In genomic region chr17:5498996-5499395, GRCm38 (mm10) we compare ENCODE assay signal across 22 mouse cellular contexts. TPM values are rescaled to one million over a fixed set of nuclear protein-coding genes. Genes with fewer than 3 reads are reported as not detected.
DNase-seq lines count a peak whose midpoint lies in the region; ATAC-seq and TF ChIP-seq lines count a peak whose summit lies in the region.
"Had no signal": no experiment of that assay in that cellular context is flagged by ENCODE, and none has a peak within 500 bp of the region (broad histone marks: within the 10 kb centered on the region; RNA-seq: fewer than 3 reads in every experiment).

No protein-coding gene starts in this region.

- H3K27me3 ChIP-seq in kidney, embryonic 15.5 days, result peaks cover 12% of the 10 kb centered on the region
- peaks cover 5% of the 10 kb centered on the region; the same call in 1 of the 2 replicates for H3K27me3 ChIP-seq in liver, embryonic 15.5 days
- no peaks in the 10 kb centered on the region for H3K27me3 ChIP-seq in thymus, adult 2 months (ENCODE audit: control insufficient read depth, insufficient read depth, low read length)
- H3K27me3 ChIP-seq: Patski had no signal

- H3K4me2 ChIP-seq in kidney, embryonic 15.5 days, result no peak overlapping the region
- peak overlapping the region; percentile 32 for H3K4me2 ChIP-seq in liver, embryonic 15.5 days
- H3K4me2 ChIP-seq: embryonic facial prominence, embryonic 13.5 days; forebrain, embryonic 12.5 days; heart, embryonic 15.5 days; hindbrain, embryonic 14.5 days had no signal

- H3K9ac ChIP-seq in kidney, embryonic 15.5 days, result no peak overlapping the region
- H3K9ac ChIP-seq in liver, embryonic 15.5 days, result peak overlapping the region; percentile 6; the same call in 1 of the 2 replicates
- H3K9ac ChIP-seq: embryonic facial prominence, embryonic 13.5 days; forebrain, embryonic 12.5 days; heart, embryonic 15.5 days; hindbrain, embryonic 14.5 days had no signal

- DNase-seq in kidney, postnatal 4 days, result no peak
- DNase-seq in thymus, adult 2 months, result no peak
- no peak for DNase-seq in gastrocnemius, adult 8-10 months (ENCODE audit: low spot score in 2 of 2)
- DNase-seq: adrenal gland, postnatal 14 days; cerebellum, adult 11-12 months; cerebellum, adult 9-10 months; cerebellum, postnatal 25 days; gastrocnemius, adult 2 months; gastrocnemius, postnatal 36 days; heart, adult 18-20 months had no signal

- no peaks in the 10 kb centered on the region for H3K36me3 ChIP-seq in kidney, embryonic 15.5 days
- peaks cover 28% of the 10 kb centered on the region for H3K36me3 ChIP-seq in liver, embryonic 15.5 days (replicated peaks)
- no peaks in the 10 kb centered on the region for H3K36me3 ChIP-seq in thymus, adult 2 months (ENCODE audit: control insufficient read depth, insufficient read depth, low read length)
- H3K36me3 ChIP-seq: embryonic facial prominence, embryonic 13.5 days; forebrain, embryonic 12.5 days; heart, embryonic 10.5 days; heart, embryonic 15.5 days; hindbrain, embryonic 10.5 days had no signal

- ATAC-seq in kidney, embryonic 15.5 days (replicated peaks; ENCODE audit: low FRiP score), result peak; percentile 25
- ATAC-seq in erythroid progenitor cell, adult 5-6 weeks (replicated peaks; ENCODE audit: low FRiP score, poor library complexity, severe bottlenecking), result peak; percentile 60
- peak; percentile 81 for ATAC-seq in liver, embryonic 15.5 days (ENCODE audit: insufficient read depth)
- peak; percentile 53; the same call in 1 of the 2 replicates for ATAC-seq in megakaryocyte-erythroid progenitor cell, adult 5-6 weeks (replicated peaks; ENCODE audit: low FRiP score, low TSS enrichment, poor library complexity, severe bottlenecking)
- ATAC-seq: activated CD4-positive, CD25-positive, alpha-beta regulatory T cell, adult 4 months; Patski had no signal

- TF ChIP-seq POLR2A in thymus, adult 2 months (IDR thresholded peaks at IDR 0.05; ENCODE audit: control insufficient read depth, extremely low read depth, insufficient read depth, low read length, poor library complexity), result no peak

- 83% methylated on average over 4 of the region's 4 CpGs for WGBS in kidney, embryonic 15.5 days
- 46% methylated on average over 4 of the region's 4 CpGs for WGBS in liver, embryonic 15.5 days (ENCODE audit: insufficient replicate concordance)
- WGBS in thymus, adult 2 months, result 93% methylated on average over 4 of the region's 4 CpGs

- no peak for TF ChIP-seq CTCF in thymus, adult 2 months (IDR thresholded peaks at IDR 0.05; ENCODE audit: borderline replicate concordance, control insufficient read depth, extremely low read depth, insufficient read depth, low read length, poor library complexity)

- peaks cover 9% of the 10 kb centered on the region; the same call in 1 of the 2 replicates for H3K4me1 ChIP-seq in kidney, embryonic 15.5 days
- H3K4me1 ChIP-seq in liver, embryonic 15.5 days (replicated peaks), result peaks cover 66% of the 10 kb centered on the region
- H3K4me1 ChIP-seq in thymus, adult 2 months (replicated peaks; ENCODE audit: control insufficient read depth, insufficient read depth, low read length), result peaks cover 10% of the 10 kb centered on the region

- H3K4me3 ChIP-seq in kidney, embryonic 15.5 days (replicated peaks), result no peak overlapping the region
- H3K4me3 ChIP-seq in liver, embryonic 15.5 days (replicated peaks), result peak overlapping the region; percentile 16
- no peak overlapping the region for H3K4me3 ChIP-seq in thymus, adult 2 months (ENCODE audit: control insufficient read depth, insufficient read depth, low read length)
- H3K4me3 ChIP-seq: embryonic facial prominence, embryonic 13.5 days; forebrain, embryonic 12.5 days; gastrocnemius, adult 2 months; heart, embryonic 10.5 days; heart, embryonic 15.5 days; hindbrain, embryonic 10.5 days had no signal

- no peaks in the 10 kb centered on the region for H3K9me3 ChIP-seq in kidney, embryonic 15.5 days (replicated peaks)
- no peaks in the 10 kb centered on the region for H3K9me3 ChIP-seq in liver, embryonic 15.5 days (replicated peaks)
- H3K9me3 ChIP-seq: embryonic facial prominence, embryonic 13.5 days; forebrain, embryonic 12.5 days; heart, embryonic 10.5 days; heart, embryonic 15.5 days; hindbrain, embryonic 10.5 days had no signal

- no peak overlapping the region for H3K27ac ChIP-seq in kidney, embryonic 15.5 days
- H3K27ac ChIP-seq in liver, embryonic 15.5 days (replicated peaks), result peak overlapping the region; percentile 77
- no peak overlapping the region for H3K27ac ChIP-seq in thymus, adult 2 months (ENCODE audit: control insufficient read depth, insufficient read depth, low read length)
- H3K27ac ChIP-seq: embryonic facial prominence, embryonic 13.5 days; forebrain, embryonic 12.5 days; gastrocnemius, adult 2 months; heart, embryonic 10.5 days; heart, embryonic 15.5 days; hindbrain, embryonic 10.5 days; hindbrain, embryonic 14.5 days had no signal

RNA-seq across cellular contexts. Expression of gene Zdhhc14, which starts 6.6 kb away (rescaled TPM):
- polyA plus RNA-seq in kidney, embryonic 15.5 days (2015; fragmentation: Nextera tagmentation; extraction: Ambion mirVana), result 2.5 and 3.3 TPM in 2 replicates
- total RNA-seq in erythroid progenitor cell, adult 5-6 weeks (2015; ENCODE audit: low replicate concordance), result 57.8 and 82.9 TPM in 2 replicates
- 46.3 and 48.9 TPM in 2 replicates for total RNA-seq in erythroid progenitor cell, adult 5-6 weeks (2017; ENCODE audit: low replicate concordance)
- 6.9 and 8.8 TPM in 2 replicates for polyA plus RNA-seq in liver, embryonic 15.5 days (2015; fragmentation: Nextera tagmentation; extraction: Ambion mirVana)
- total RNA-seq in megakaryocyte-erythroid progenitor cell, adult 5-6 weeks (2014; fragmentation: Nextera tagmentation), result 17.2 and 19.2 TPM in 2 replicates
- total RNA-seq in megakaryocyte-erythroid progenitor cell, adult 5-6 weeks (2017), result 7.0 and 9.8 TPM in 2 replicates
- 13.3 and 15.4 TPM in 2 replicates for polyA plus RNA-seq in thymus, adult 2 months (2012; rRNA removed)
- 1 to 10 TPM; 3.2 to 4.5 (median 3.7) TPM for total RNA-seq in gastrocnemius, adult 8-10 months (2022)

RNA-seq across cellular contexts. Expression of gene Tmem242, which starts 58.9 kb away (rescaled TPM):
- 139 and 140 TPM in 2 replicates for polyA plus RNA-seq in kidney, embryonic 15.5 days (2015; fragmentation: Nextera tagmentation; extraction: Ambion mirVana)
- total RNA-seq in erythroid progenitor cell, adult 5-6 weeks (2015; ENCODE audit: low replicate concordance), result 6.5 and 12.2 TPM in 2 replicates
- total RNA-seq in erythroid progenitor cell, adult 5-6 weeks (2017; ENCODE audit: low replicate concordance), result 2.1 and 8.6 TPM in 2 replicates
- 34.4 and 38.5 TPM in 2 replicates for polyA plus RNA-seq in liver, embryonic 15.5 days (2015; fragmentation: Nextera tagmentation; extraction: Ambion mirVana)
- total RNA-seq in megakaryocyte-erythroid progenitor cell, adult 5-6 weeks (2014; fragmentation: Nextera tagmentation), result 39.4 and 43.1 TPM in 2 replicates
- total RNA-seq in megakaryocyte-erythroid progenitor cell, adult 5-6 weeks (2017), result 31.2 and 34.8 TPM in 2 replicates
- polyA plus RNA-seq in thymus, adult 2 months (2012; rRNA removed), result 9.2 and 10.1 TPM in 2 replicates
- 100 to 1,000 TPM; 154 to 168 (median 158) TPM for total RNA-seq in gastrocnemius, adult 8-10 months (2022)

Comparison
In these comparisons a context has a peak if more than half of its experiments do, and no peak if none do; other contexts are left out.
1. ATAC-seq: peak in every context shown above with its lines; median percentile 81 in liver, embryonic 15.5 days; 60 in erythroid progenitor cell, adult 5-6 weeks; 53 in megakaryocyte-erythroid progenitor cell, adult 5-6 weeks; 25 in kidney, embryonic 15.5 days.